Mouse (Mus musculus) Muller cell, postnatal 12 days (primary cell): ENCODE measurements around the gene N4bp3.
"Not testable (repeated sequence)": the region's sequence is repeated elsewhere in the genome, so short reads cannot be mapped to it uniquely, and the experiment has no call there.

ENCODE experiments used
- DNase-seq: peaks from one replicate; pipeline ENCODE4 v3.0.0-alpha.2; 2015; ENCODE audit errors: inconsistent ontology term

Gene N4bp3

GRCm38 (mm10) chr11:51629651-51630314, 20.9 kb downstream of the N4bp3 start:
- no peak for DNase-seq

- DNase-seq = no peak
These were observed 22.7 kb downstream of the N4bp3 start for GRCm38 (mm10) chr11:51627907-51628306.

GRCm38 (mm10) chr11:51627425-51627824, 23.2 kb downstream of the N4bp3 start:
- no peak for DNase-seq

GRCm38 (mm10) chr11:51625187-51625820, 25.3 kb downstream of the N4bp3 start:
- DNase-seq = no peak

- no peak for DNase-seq
These were observed 27.6 kb downstream of the N4bp3 start for GRCm38 (mm10) chr11:51622971-51623491.

- no peak for DNase-seq
These were observed 28.9 kb downstream of the N4bp3 start for GRCm38 (mm10) chr11:51621776-51622175.

- DNase-seq = no peak
These were observed 30.6 kb downstream of the N4bp3 start for GRCm38 (mm10) chr11:51620084-51620483.

- DNase-seq = peak; percentile 98
These were observed 31.1 kb downstream of the N4bp3 start, which contains the start of gene Nhp2 for GRCm38 (mm10) chr11:51619409-51620060. Gene Nhp2 (plus strand): TSS chr11:51619735.

- no peak for DNase-seq
These were observed 31.7 kb downstream of the N4bp3 start for GRCm38 (mm10) chr11:51618894-51619408.

- DNase-seq = peak; percentile 31
These were observed 32.9 kb downstream of the N4bp3 start for GRCm38 (mm10) chr11:51617693-51618092.

GRCm38 (mm10) chr11:51616113-51616512, 34.5 kb downstream of the N4bp3 start:
- not testable (repeated sequence) for DNase-seq

- peak; percentile 73 for DNase-seq
These were observed 35.0 kb downstream of the N4bp3 start for GRCm38 (mm10) chr11:51615601-51616000.

GRCm38 (mm10) chr11:51615129-51615528, 35.5 kb downstream of the N4bp3 start:
- DNase-seq = no peak

- DNase-seq = no peak
These were observed 36.4 kb downstream of the N4bp3 start for GRCm38 (mm10) chr11:51614256-51614655.

GRCm38 (mm10) chr11:51609940-51610339, 40.7 kb downstream of the N4bp3 start:
- not testable (repeated sequence) for DNase-seq

- DNase-seq = no peak
These were observed 41.3 kb downstream of the N4bp3 start for GRCm38 (mm10) chr11:51609266-51609909.

- DNase-seq = no peak
These were observed 43.4 kb downstream of the N4bp3 start for GRCm38 (mm10) chr11:51607096-51607738.

- DNase-seq = peak; percentile 96
These were observed 44.1 kb downstream of the N4bp3 start, which contains the start of gene Hnrnpab for GRCm38 (mm10) chr11:51606447-51607095. Gene Hnrnpab (minus strand): TSS chr11:51606847.

- DNase-seq = peak; percentile 90
These were observed 44.8 kb downstream of the N4bp3 start for GRCm38 (mm10) chr11:51605602-51606446.

- no peak for DNase-seq
These were observed 48.4 kb downstream of the N4bp3 start for GRCm38 (mm10) chr11:51602253-51602652.
